Comparison of ENCODE assay signal across 16 mouse cellular contexts in the genomic region with DNA sequence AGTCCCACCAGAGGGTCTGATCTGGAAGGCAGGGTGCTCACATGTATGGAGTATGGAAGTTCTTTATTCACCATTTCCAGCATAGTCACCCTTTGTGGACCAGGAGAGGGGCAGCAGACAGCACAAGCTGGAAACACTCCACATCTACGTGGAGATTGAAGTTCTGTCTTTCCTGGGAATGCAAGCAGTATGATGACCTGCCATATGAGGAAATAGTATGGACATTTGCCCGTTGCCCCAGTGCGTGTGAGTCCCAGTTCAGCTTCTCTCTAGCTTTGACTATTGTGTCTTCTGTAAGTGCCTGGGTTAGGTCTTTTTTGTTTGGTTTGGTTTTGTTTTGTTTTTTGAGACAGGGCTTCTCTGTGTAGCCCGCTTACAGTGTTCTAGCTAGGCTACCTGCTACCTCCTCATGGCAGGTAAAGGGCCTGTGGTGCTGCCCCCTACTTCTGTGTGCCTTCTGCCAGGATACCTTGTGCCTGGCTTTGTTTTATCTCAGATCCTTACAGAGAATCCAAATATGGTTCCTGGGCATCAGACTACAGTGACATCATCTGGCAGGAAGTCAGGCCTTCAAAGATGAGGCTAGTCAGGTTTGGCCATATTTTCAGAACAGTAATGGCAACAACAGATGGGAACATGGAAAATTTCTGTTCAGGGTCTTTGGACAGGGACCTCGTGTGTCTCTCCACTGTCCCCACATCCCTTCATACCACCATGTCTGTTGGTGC. TPM values are rescaled to one million over a fixed set of nuclear protein-coding genes. Genes with fewer than 3 reads are reported as not detected.
DNase-seq lines count a peak whose midpoint lies in the region; ATAC-seq and TF ChIP-seq lines count a peak whose summit lies in the region.
"Had no signal": no experiment of that assay in that cellular context is flagged by ENCODE, and none has a peak within 500 bp of the region (broad histone marks: within the 10 kb centered on the region; RNA-seq: fewer than 3 reads in every experiment).

No protein-coding gene starts in this region.

- no peak overlapping the region for H3K4me2 ChIP-seq in lung, postnatal 0 days (replicated peaks; ENCODE audit: low read depth, low read length)
- H3K4me2 ChIP-seq: embryonic facial prominence, embryonic 15.5 days; intestine, embryonic 15.5 days; lung, embryonic 15.5 days; midbrain, embryonic 11.5 days had no signal

- peaks cover 26% of the 10 kb centered on the region; the same call in 1 of the 2 replicates for H3K4me1 ChIP-seq in lung, postnatal 0 days (ENCODE audit: insufficient read depth, low read depth, low read length)
- H3K4me1 ChIP-seq in brown adipose tissue, adult 24 weeks (ENCODE audit: control insufficient read depth, insufficient read depth, insufficient read length, low read length) = peaks cover 33% of the 10 kb centered on the region

- H3K27me3 ChIP-seq in lung, postnatal 0 days (replicated peaks; ENCODE audit: insufficient read depth, low read length) = no peaks in the 10 kb centered on the region
- H3K27me3 ChIP-seq: embryonic facial prominence, embryonic 15.5 days; intestine, embryonic 15.5 days; lung, embryonic 15.5 days had no signal

- intact Hi-C loops in gastrocnemius, adult 2 months (cut with DNase I) = no loop called here

- H3K9ac ChIP-seq in lung, postnatal 0 days (replicated peaks; ENCODE audit: low read depth) = no peak overlapping the region
- H3K9ac ChIP-seq: embryonic facial prominence, embryonic 15.5 days; intestine, embryonic 15.5 days; lung, embryonic 15.5 days had no signal

- 0 out of 2 replicates have a peak, but pooled peaks cover 2% of the 10 kb centered on the region for H3K36me3 ChIP-seq in lung, postnatal 0 days (ENCODE audit: insufficient read depth, low read length)
- H3K36me3 ChIP-seq: intestine, embryonic 15.5 days had no signal

- peak; percentile 36 for DNase-seq in gastrocnemius, adult 2 months
- no peak for DNase-seq in gastrocnemius, adult 8-10 months (ENCODE audit: low spot score in 2 of 2)
- DNase-seq in lung, postnatal 0 days (ENCODE audit: low spot score) = peak; percentile 69
- DNase-seq in lung, adult 18-20 months = no peak
- DNase-seq in cerebellum, postnatal 36 days = peak; percentile 61 to 75
- DNase-seq in right cerebral cortex, postnatal 4 days = no peak
- DNase-seq: adrenal gland, adult 2 months; B cell, adult 2 months; heart, adult 11 months had no signal

- ATAC-seq in lung, postnatal 0 days = 0 out of 2 replicates have a peak, but pooled peaks have one; percentile 5
- no peak for ATAC-seq in CD4-positive, CD25-positive, alpha-beta regulatory T cell, adult 4 months
- ATAC-seq: intestine, embryonic 15.5 days had no signal

- no peak for TF ChIP-seq CTCF in gastrocnemius, adult 2 months (IDR thresholded peaks at IDR 0.05)
- TF ChIP-seq CTCF in lung, postnatal 0 days (IDR thresholded peaks at IDR 0.05) = no peak

- no peaks in the 10 kb centered on the region for H3K9me3 ChIP-seq in lung, postnatal 0 days (ENCODE audit: low read length)
- H3K9me3 ChIP-seq: embryonic facial prominence, embryonic 15.5 days; hindbrain, embryonic 10.5 days; intestine, embryonic 15.5 days; lung, embryonic 15.5 days had no signal

- 77% methylated on average over 5 of the region's 5 CpGs for WGBS in lung, postnatal 0 days

- no peak overlapping the region for H3K4me3 ChIP-seq in gastrocnemius, adult 2 months
- H3K4me3 ChIP-seq in lung, postnatal 0 days (ENCODE audit: low read depth, low read length) = no peak overlapping the region
- H3K4me3 ChIP-seq in brown adipose tissue, adult 24 weeks (ENCODE audit: insufficient read depth, low read depth, low read length) = no peak overlapping the region
- H3K4me3 ChIP-seq: embryonic facial prominence, embryonic 15.5 days; hindbrain, embryonic 10.5 days; intestine, embryonic 15.5 days; lung, embryonic 15.5 days had no signal

- no peak for TF ChIP-seq EP300 in lung, postnatal 0 days (IDR thresholded peaks at IDR 0.05)

- peak overlapping the region; percentile 86 for H3K27ac ChIP-seq in gastrocnemius, adult 2 months
- peak overlapping the region; percentile 57 for H3K27ac ChIP-seq in lung, postnatal 0 days (ENCODE audit: low read length)
- peak overlapping the region; percentile 41; the same call in 1 of the 2 replicates for H3K27ac ChIP-seq in brown adipose tissue, adult 24 weeks (replicated peaks; ENCODE audit: low read depth, low read length)
- H3K27ac ChIP-seq: hindbrain, embryonic 10.5 days; intestine, embryonic 15.5 days had no signal

RNA-seq across cellular contexts. Expression of a gene that starts 10.8 kb away (rescaled TPM):
- total RNA-seq in gastrocnemius, adult 2 months (2021) = 10 to 100 TPM; 18.3 to 25.0 TPM
- 10 to 100 TPM; 14.6 to 20.4 (median 19.0) TPM for total RNA-seq in gastrocnemius, adult 8-10 months (2022)
- 26.3 and 27.4 TPM in 2 replicates for polyA plus RNA-seq in lung, postnatal 0 days (2015; fragmentation: Nextera tagmentation; extraction: Ambion mirVana)
- 8.2 and 10.1 TPM in 2 replicates for polyA plus RNA-seq in brown adipose tissue, adult 24 weeks (2012; ENCODE audit: insufficient read depth, insufficient read length, missing spikeins)
- polyA plus RNA-seq in CD4-positive, CD25-positive, alpha-beta regulatory T cell, adult 4 months (2017; shearing (Covaris generic)) = 10 to 100 TPM; 16.8 to 34.7 TPM

RNA-seq across cellular contexts. Expression of a gene that starts 26.5 kb away (rescaled TPM):
- not detected for total RNA-seq in gastrocnemius, adult 2 months (2021)
- total RNA-seq in gastrocnemius, adult 8-10 months (2022) = under 1 TPM in 1 of 4 experiments, not detected in 3; 0.27 TPM
- polyA plus RNA-seq in lung, postnatal 0 days (2015; fragmentation: Nextera tagmentation; extraction: Ambion mirVana) = 1.2 and 1.3 TPM in 2 replicates
- polyA plus RNA-seq in brown adipose tissue, adult 24 weeks (2012; ENCODE audit: insufficient read depth, insufficient read length, missing spikeins) = not detected in 2 replicates
- 1 to 10 TPM; 4.0 to 5.0 TPM for polyA plus RNA-seq in CD4-positive, CD25-positive, alpha-beta regulatory T cell, adult 4 months (2017; shearing (Covaris generic))

RNA-seq across cellular contexts. Expression of a gene that starts 32.7 kb away (rescaled TPM):
- 10 to 100 TPM; 27.3 to 35.2 TPM for total RNA-seq in gastrocnemius, adult 2 months (2021)
- total RNA-seq in gastrocnemius, adult 8-10 months (2022) = 10 to 100 TPM; 25.0 to 28.2 (median 26.2) TPM
- 65.3 and 66.8 TPM in 2 replicates for polyA plus RNA-seq in lung, postnatal 0 days (2015; fragmentation: Nextera tagmentation; extraction: Ambion mirVana)
- polyA plus RNA-seq in brown adipose tissue, adult 24 weeks (2012; ENCODE audit: insufficient read depth, insufficient read length, missing spikeins) = 32.1 and 42.0 TPM in 2 replicates
- 10 to 100 TPM; 52.8 to 72.1 TPM for polyA plus RNA-seq in CD4-positive, CD25-positive, alpha-beta regulatory T cell, adult 4 months (2017; shearing (Covaris generic))

Comparison
In these comparisons a context has a peak if more than half of its experiments do, and no peak if none do; other contexts are left out.
1. DNase-seq: peak in gastrocnemius, adult 2 months (single experiment), lung, postnatal 0 days (single experiment) and cerebellum, postnatal 36 days (2 of 2); none in gastrocnemius, adult 8-10 months (0 of 2), lung, adult 18-20 months (0 of 2) and right cerebral cortex, postnatal 4 days (single experiment).
2. Peak in every context shown above with its lines, with median percentiles within 50 percentile points of each other: H3K27ac ChIP-seq.